Mouse (Mus musculus) right cerebral cortex, adult 18-20 months (tissue): ENCODE data around the gene Gm20388.
A peak's percentile ranks its signal among the peaks of the same experiment; 100 is the strongest.

Experiments used
- DNase-seq: peaks from one replicate; pipeline ENCODE4 v3.0.0; 2022; ENCODE audit warnings: mixed read lengths

The Gm20388 gene

GRCm38 (mm10) chr8:121811502-121811901 is 1900.9 kb downstream of the Gm20388 start:
- DNase-seq = no peak

GRCm38 (mm10) chr8:121811931-121812570 is 1901.4 kb downstream of the Gm20388 start:
- no peak for DNase-seq

- no peak for DNase-seq
Measured at GRCm38 (mm10) chr8:121818226-121818625, 1907.6 kb downstream of the Gm20388 start.

- no peak for DNase-seq
Measured at GRCm38 (mm10) chr8:121820840-121821239, 1910.2 kb downstream of the Gm20388 start.

GRCm38 (mm10) chr8:121821320-121821719 is 1910.7 kb downstream of the Gm20388 start:
- DNase-seq = no peak

GRCm38 (mm10) chr8:121821770-121822169 is 1911.1 kb downstream of the Gm20388 start:
- DNase-seq = no peak

GRCm38 (mm10) chr8:121827726-121828125 is 1917.1 kb downstream of the Gm20388 start:
- no peak for DNase-seq

GRCm38 (mm10) chr8:121828376-121829023 is 1917.9 kb downstream of the Gm20388 start:
- no peak for DNase-seq

- peak; percentile 90 for DNase-seq
Measured at GRCm38 (mm10) chr8:121829048-121829776, 1918.6 kb downstream of the Gm20388 start, which contains the start of gene Klhdc4. Gene Klhdc4 (minus strand): TSS chr8:121829569.

GRCm38 (mm10) chr8:121829777-121830362 is 1919.2 kb downstream of the Gm20388 start:
- peak; percentile 29 for DNase-seq

GRCm38 (mm10) chr8:121832061-121832460 is 1921.4 kb downstream of the Gm20388 start:
- no peak for DNase-seq

GRCm38 (mm10) chr8:121832503-121832902 is 1921.9 kb downstream of the Gm20388 start:
- DNase-seq = peak; percentile 77

- DNase-seq = peak; percentile 69
Measured at GRCm38 (mm10) chr8:121841242-121841641, 1930.6 kb downstream of the Gm20388 start.

- DNase-seq = no peak
Measured at GRCm38 (mm10) chr8:121842064-121842955, 1931.7 kb downstream of the Gm20388 start.

GRCm38 (mm10) chr8:121843184-121843733 is 1932.6 kb downstream of the Gm20388 start:
- DNase-seq = no peak

- no peak for DNase-seq
Measured at GRCm38 (mm10) chr8:121844765-121845164, 1934.1 kb downstream of the Gm20388 start.

- DNase-seq = no peak
Measured at GRCm38 (mm10) chr8:121846815-121847214, 1936.2 kb downstream of the Gm20388 start.

- DNase-seq = no peak
Measured at GRCm38 (mm10) chr8:121847261-121847822, 1936.7 kb downstream of the Gm20388 start.

- DNase-seq = no peak
Measured at GRCm38 (mm10) chr8:121847987-121848386, 1937.3 kb downstream of the Gm20388 start.

GRCm38 (mm10) chr8:121848495-121848894 is 1937.9 kb downstream of the Gm20388 start:
- no peak for DNase-seq

- no peak for DNase-seq
Measured at GRCm38 (mm10) chr8:121849303-121849702, 1938.7 kb downstream of the Gm20388 start.

- DNase-seq = peak; percentile 67
Measured at GRCm38 (mm10) chr8:121850018-121850417, 1939.4 kb downstream of the Gm20388 start.
